8 mouse cellular contexts compared by ENCODE assay signal in the genomic region with DNA sequence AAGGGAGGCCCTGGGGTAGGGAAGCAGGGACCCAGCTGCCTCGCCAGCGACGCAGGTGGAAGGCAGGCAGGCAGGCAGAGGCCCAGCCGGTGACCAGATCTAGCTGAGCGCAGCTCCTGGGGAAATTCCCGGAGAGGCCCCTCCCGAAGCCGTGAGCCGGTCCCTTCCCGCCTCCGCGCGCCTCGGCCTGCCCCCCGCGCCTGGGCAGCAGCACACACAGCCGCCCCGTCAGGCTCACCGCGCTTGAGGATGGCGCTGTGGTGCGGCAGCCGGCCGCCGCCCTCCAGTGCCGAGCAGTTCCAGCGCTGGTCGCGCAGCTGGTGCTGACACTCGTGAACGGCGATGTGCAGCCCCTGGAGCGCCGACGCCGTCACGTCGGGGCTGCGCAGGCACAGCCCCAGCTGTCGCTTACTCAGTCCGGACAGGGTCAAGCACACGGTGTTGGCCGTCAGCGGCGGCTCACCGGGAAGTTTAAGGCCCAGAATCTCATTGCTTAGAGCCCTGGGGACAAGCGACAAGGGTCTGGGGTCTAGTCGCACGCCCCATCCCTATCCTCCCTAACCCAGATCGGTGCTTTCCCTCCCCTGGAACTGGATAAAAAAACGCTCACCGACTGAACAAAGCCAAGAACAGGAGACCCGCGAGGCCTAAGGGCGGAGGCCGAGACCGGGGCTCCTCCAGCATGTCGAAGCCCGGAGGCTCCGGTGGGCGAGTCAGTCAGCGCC. TPM values are rescaled to one million over a fixed set of nuclear protein-coding genes. Genes with fewer than 3 reads are reported as not detected.
DNase-seq lines count a peak whose midpoint lies in the region; ATAC-seq lines count a peak whose summit lies in the region.

No protein-coding gene starts in this region.

- no peaks in the 10 kb centered on the region for H3K9me3 ChIP-seq in forebrain, embryonic 11.5 days (ENCODE audit: control insufficient read depth, low read length)
- no peaks in the 10 kb centered on the region for H3K9me3 ChIP-seq in kidney, embryonic 14.5 days (ENCODE audit: control insufficient read depth, low read length)

- ATAC-seq in forebrain, embryonic 11.5 days (replicated peaks; ENCODE audit: low FRiP score) = peak; percentile 61
- ATAC-seq in kidney, embryonic 14.5 days (ENCODE audit: low FRiP score, low TSS enrichment) = peak; percentile 44
- ATAC-seq in megakaryocyte progenitor cell, adult 5-6 weeks (replicated peaks; ENCODE audit: poor library complexity) = peak; percentile 43; the same call in 1 of the 2 replicates

- peaks cover 13% of the 10 kb centered on the region for H3K4me1 ChIP-seq in forebrain, embryonic 11.5 days (replicated peaks; ENCODE audit: control insufficient read depth, insufficient read depth, low read length)
- peaks cover 33% of the 10 kb centered on the region for H3K4me1 ChIP-seq in kidney, embryonic 14.5 days (ENCODE audit: control insufficient read depth, insufficient read depth, low read length)

- peak; percentile 35 to 50 for DNase-seq in spleen, postnatal 36 days (ENCODE audit: low spot score in 2 of 2)
- no peak for DNase-seq in spleen, postnatal 14 days (ENCODE audit: low spot score in 2 of 2)
- peak; percentile 73 for DNase-seq in forebrain, embryonic 11.5 days (ENCODE audit: low spot score)
- peak; percentile 33 to 49 for DNase-seq in thymus, postnatal 36 days
- DNase-seq in left cerebral cortex, postnatal 36 days (ENCODE audit: low spot score in 2 of 2) = no peak
- no peak for DNase-seq in ovary, postnatal 10 days (ENCODE audit: low spot score)

- under 1% methylated on average over 62 of the region's 62 CpGs for WGBS in forebrain, embryonic 11.5 days
- 1% methylated on average over 60 of the region's 62 CpGs for WGBS in kidney, embryonic 14.5 days

- intact Hi-C loops in left cerebral cortex, postnatal 36 days (cut with DNase I) = no loop called here

- H3K9ac ChIP-seq in forebrain, embryonic 11.5 days (ENCODE audit: low read length) = no peak overlapping the region
- peak overlapping the region; percentile 40 for H3K9ac ChIP-seq in kidney, embryonic 14.5 days (ENCODE audit: low read depth, low read length)

- H3K27me3 ChIP-seq in forebrain, embryonic 11.5 days (ENCODE audit: control insufficient read depth, insufficient read depth, low read length) = peaks cover 100% of the 10 kb centered on the region
- H3K27me3 ChIP-seq in kidney, embryonic 14.5 days (ENCODE audit: control insufficient read depth, insufficient read depth, low read length) = peaks cover 98% of the 10 kb centered on the region

- H3K36me3 ChIP-seq in forebrain, embryonic 11.5 days (ENCODE audit: control insufficient read depth, insufficient read depth, low read length) = no peaks in the 10 kb centered on the region
- H3K36me3 ChIP-seq in kidney, embryonic 14.5 days (ENCODE audit: control insufficient read depth, insufficient read depth, low read length) = no peaks in the 10 kb centered on the region

- no peak overlapping the region for H3K27ac ChIP-seq in forebrain, embryonic 11.5 days (ENCODE audit: low read depth, low read length)
- H3K27ac ChIP-seq in kidney, embryonic 14.5 days (ENCODE audit: low read depth, low read length) = no peak overlapping the region

- H3K4me2 ChIP-seq in forebrain, embryonic 11.5 days (ENCODE audit: low read depth, low read length, severe bottlenecking) = peak overlapping the region; percentile 32; the same call in 1 of the 2 replicates
- peak overlapping the region; percentile 21 for H3K4me2 ChIP-seq in kidney, embryonic 14.5 days (replicated peaks; ENCODE audit: low read depth, low read length)

- H3K4me3 ChIP-seq in forebrain, embryonic 11.5 days (ENCODE audit: low read depth, low read length) = peak overlapping the region; percentile 14
- H3K4me3 ChIP-seq in kidney, embryonic 14.5 days (ENCODE audit: low read length) = peak overlapping the region; percentile 24

RNA-seq across cellular contexts. Expression of gene Wnt10b, which starts 1.5 kb away (rescaled TPM):
- 0.41 and 0.43 TPM in 2 replicates for polyA plus RNA-seq in forebrain, embryonic 11.5 days (2014; fragmentation: Nextera tagmentation; extraction: Ambion mirVana)
- not detected in 2 replicates for polyA plus RNA-seq in kidney, embryonic 14.5 days (2014; fragmentation: Nextera tagmentation; extraction: Ambion mirVana)
- 0.22 TPM in 1 of 2 replicates, not detected in the other for total RNA-seq in megakaryocyte progenitor cell, adult 5-6 weeks (2015)
- 0.54 TPM in 1 of 2 replicates, not detected in the other for total RNA-seq in megakaryocyte progenitor cell, adult 5-6 weeks (2017)
- 1 to 10 TPM in 1 of 2 experiments, under 1 TPM in 1; 0.59 to 1.1 TPM for total RNA-seq in left cerebral cortex, postnatal 36 days (2021)

RNA-seq across cellular contexts. Expression of gene Wnt1, which starts 13.2 kb away (rescaled TPM):
- polyA plus RNA-seq in forebrain, embryonic 11.5 days (2014; fragmentation: Nextera tagmentation; extraction: Ambion mirVana) = 0.47 and 0.68 TPM in 2 replicates
- polyA plus RNA-seq in kidney, embryonic 14.5 days (2014; fragmentation: Nextera tagmentation; extraction: Ambion mirVana) = not detected in 2 replicates
- not detected in 2 replicates for total RNA-seq in megakaryocyte progenitor cell, adult 5-6 weeks (2015)
- not detected in 2 replicates for total RNA-seq in megakaryocyte progenitor cell, adult 5-6 weeks (2017)
- not detected for total RNA-seq in left cerebral cortex, postnatal 36 days (2021)

RNA-seq across cellular contexts. Expression of gene Arf3, which starts 13.4 kb away (rescaled TPM):
- polyA plus RNA-seq in forebrain, embryonic 11.5 days (2014; fragmentation: Nextera tagmentation; extraction: Ambion mirVana) = 38.1 and 41.4 TPM in 2 replicates
- 29.8 and 39.7 TPM in 2 replicates for polyA plus RNA-seq in kidney, embryonic 14.5 days (2014; fragmentation: Nextera tagmentation; extraction: Ambion mirVana)
- 32.3 and 35.2 TPM in 2 replicates for total RNA-seq in megakaryocyte progenitor cell, adult 5-6 weeks (2015)
- 32.2 and 36.9 TPM in 2 replicates for total RNA-seq in megakaryocyte progenitor cell, adult 5-6 weeks (2017)
- total RNA-seq in left cerebral cortex, postnatal 36 days (2021) = 100 to 1,000 TPM; 721 to 734 TPM

RNA-seq across cellular contexts. Expression of gene Ddn, which starts 32.8 kb away (rescaled TPM):
- polyA plus RNA-seq in forebrain, embryonic 11.5 days (2014; fragmentation: Nextera tagmentation; extraction: Ambion mirVana) = not detected in 2 replicates
- 1.4 TPM in 2 replicates for polyA plus RNA-seq in kidney, embryonic 14.5 days (2014; fragmentation: Nextera tagmentation; extraction: Ambion mirVana)
- not detected in 2 replicates for total RNA-seq in megakaryocyte progenitor cell, adult 5-6 weeks (2015)
- total RNA-seq in megakaryocyte progenitor cell, adult 5-6 weeks (2017) = under 0.01 and 0.10 TPM in 2 replicates
- total RNA-seq in left cerebral cortex, postnatal 36 days (2021) = 100 to 1,000 TPM; 827 to 848 TPM

RNA-seq across cellular contexts. Expression of gene Fkbp11, which starts 48.4 kb away (rescaled TPM):
- polyA plus RNA-seq in forebrain, embryonic 11.5 days (2014; fragmentation: Nextera tagmentation; extraction: Ambion mirVana) = 6.1 and 6.7 TPM in 2 replicates
- polyA plus RNA-seq in kidney, embryonic 14.5 days (2014; fragmentation: Nextera tagmentation; extraction: Ambion mirVana) = 28.8 and 33.4 TPM in 2 replicates
- 45.2 and 50.0 TPM in 2 replicates for total RNA-seq in megakaryocyte progenitor cell, adult 5-6 weeks (2015)
- 35.5 and 62.3 TPM in 2 replicates for total RNA-seq in megakaryocyte progenitor cell, adult 5-6 weeks (2017)
- total RNA-seq in left cerebral cortex, postnatal 36 days (2021) = 1 to 10 TPM; 1.5 to 2.1 TPM

Comparison
In these comparisons a context has a peak if more than half of its experiments do, and no peak if none do; other contexts are left out.
1. DNase-seq: peak in spleen, postnatal 36 days (2 of 2), forebrain, embryonic 11.5 days (single experiment) and thymus, postnatal 36 days (2 of 2); none in spleen, postnatal 14 days (0 of 2), left cerebral cortex, postnatal 36 days (0 of 2) and ovary, postnatal 10 days (single experiment).
2. RNA of gene Arf3, which starts 13.4 kb away (total RNA-seq): 721 to 734 TPM in left cerebral cortex, postnatal 36 days; 32.2 to 36.9 TPM in megakaryocyte progenitor cell, adult 5-6 weeks; every median in the first group is over 10 times any median in the second.
3. Peak in every context shown above with its lines, with median percentiles within 50 percentile points of each other: ATAC-seq.